Mouse (Mus musculus): ENCODE data around the gene Lyrm9.

GRCm38 (mm10) chr11:78857611-78858010 lies 31.2 kb downstream of the Lyrm9 start:
- no peak for TF ChIP-seq EP300 (IDR thresholded peaks at IDR 0.05; ENCODE audit: low read depth)
- TF ChIP-seq CTCF (IDR thresholded peaks at IDR 0.05; ENCODE audit: low read depth), result no peak
